Mouse (Mus musculus) stomach, embryonic 16.5 days (tissue): ENCODE data around the gene Zfp618. TPM values are rescaled to one million over a fixed set of nuclear protein-coding genes. Genes with fewer than 3 reads are reported as not detected.

ENCODE experiments used
- ATAC-seq: fragments of 200-750 bp; cut with Nextera tagmentation; 2 replicates; pipeline ENCODE4 v1.8.0; 2017; ENCODE audit warnings: moderate number of reproducible peaks, moderate TSS enrichment; ENCODE audit not compliant: insufficient read depth, low FRiP score
- H3K27ac ChIP-seq: fragments of 300-500 bp; sonication (generic); 2 replicates; pipeline ENCODE4 v1.5.1; 2014; ENCODE audit warnings: low read length
- H3K27me3 ChIP-seq: fragments of 300-500 bp; sonication (generic); 2 replicates; pipeline ENCODE4 v1.6.1; 2014; ENCODE audit warnings: low read length, control low read depth, mixed read lengths; ENCODE audit not compliant: control insufficient read depth, insufficient read depth
- H3K36me3 ChIP-seq: fragments of 300-500 bp; sonication (generic); 2 replicates; pipeline ENCODE4 v1.6.1; 2014; ENCODE audit warnings: low read length; ENCODE audit not compliant: control insufficient read depth, insufficient read depth
- H3K4me1 ChIP-seq: fragments of 300-500 bp; sonication (generic); 2 replicates; pipeline ENCODE4 v1.6.1; 2014; ENCODE audit warnings: low read length, control low read depth, mixed read lengths; ENCODE audit not compliant: control insufficient read depth, insufficient read depth
- H3K4me2 ChIP-seq: fragments of 300-500 bp; sonication (generic); 2 replicates; pipeline ENCODE4 v1.6.1; 2014; ENCODE audit warnings: low read depth, low read length, mixed read lengths
- H3K4me3 ChIP-seq: fragments of 300-500 bp; sonication (generic); replicated peaks from 2 replicates; pipeline ENCODE4 v1.5.1; 2014; ENCODE audit warnings: mild to moderate bottlenecking, low read length
- H3K9ac ChIP-seq: fragments of 300-500 bp; sonication (generic); 2 replicates; pipeline ENCODE4 v1.6.1; 2014; ENCODE audit warnings: low read length
- H3K9me3 ChIP-seq: fragments of 300-500 bp; sonication (generic); replicated peaks from 2 replicates; pipeline ENCODE4 v1.6.1; 2016; ENCODE audit warnings: low read length, control low read depth; ENCODE audit not compliant: control insufficient read depth
- WGBS: fragments of 180-500 bp; shearing (Covaris S2); extraction: QIAGEN DNeasy Blood & Tissue Kit; methylation state at CpG from one replicate; pipeline ENCODE4 v1.1.7; 2014; 5-methylcytosine and 5-hydroxymethylcytosine counted together
- polyA plus RNA-seq: library from polyadenylated mRNA; unstranded; fragments of >200 nt; fragmentation: Nextera tagmentation; extraction: Ambion mirVana; gene quantifications from 2 replicates; pipeline ENCODE4 v1.2.1, GENCODE M21; 2015

The Zfp618 gene
- polyA plus RNA-seq, 1 experiment from 2014 or later, result 23.1 TPM

- Histone ChIP-seq H3K4me1 (peaks cover 21% of the 10 kb centered on the region), H3K4me3 (no peak overlapping the region), H3K36me3 (no peaks in the 10 kb centered on the region), H3K27ac (peak overlapping the region; percentile 42; the same call in 1 of the 2 replicates), H3K9me3 (no peaks in the 10 kb centered on the region), H3K4me2 (no peak overlapping the region), H3K27me3 (no peaks in the 10 kb centered on the region), H3K9ac (no peak overlapping the region)
- 54% methylated on average over 4 of the region's 4 CpGs for WGBS
- ATAC-seq, result no peak
These were observed 84.9 kb downstream of the Zfp618 start for GRCm38 (mm10) chr4:63050319-63050676.

- no peak for ATAC-seq
- Histone ChIP-seq H3K27ac (peak overlapping the region; percentile 82), H3K4me3 (no peak overlapping the region), H3K4me2 (no peak overlapping the region), H3K36me3 (no peaks in the 10 kb centered on the region), H3K4me1 (peaks cover 21% of the 10 kb centered on the region), H3K9me3 (no peaks in the 10 kb centered on the region), H3K27me3 (no peaks in the 10 kb centered on the region), H3K9ac (no peak overlapping the region)
- 64% methylated on average over 4 of the region's 4 CpGs for WGBS
These were observed 85.6 kb downstream of the Zfp618 start for GRCm38 (mm10) chr4:63050949-63051348.

- Histone ChIP-seq H3K9me3 (no peaks in the 10 kb centered on the region), H3K9ac (no peak overlapping the region), H3K4me2 (no peak overlapping the region), H3K36me3 (no peaks in the 10 kb centered on the region), H3K4me3 (no peak overlapping the region), H3K27ac (peak overlapping the region; percentile 82), H3K4me1 (peaks cover 30% of the 10 kb centered on the region), H3K27me3 (no peaks in the 10 kb centered on the region)
- 36% methylated on average over 7 of the region's 7 CpGs for WGBS
- ATAC-seq, result peak; percentile 57
These were observed 86.7 kb downstream of the Zfp618 start for GRCm38 (mm10) chr4:63051940-63052661.

- Histone ChIP-seq H3K36me3 (no peaks in the 10 kb centered on the region), H3K4me1 (peaks cover 31% of the 10 kb centered on the region), H3K27me3 (no peaks in the 10 kb centered on the region), H3K4me2 (no peak overlapping the region), H3K9ac (0 out of 2 replicates have a peak overlapping the region, but pooled peaks have one; percentile 20), H3K4me3 (no peak overlapping the region), H3K9me3 (no peaks in the 10 kb centered on the region), H3K27ac (peak overlapping the region; percentile 82)
- WGBS, result 29% methylated on average over 2 of the region's 2 CpGs
- no peak for ATAC-seq
These were observed 87.3 kb downstream of the Zfp618 start for GRCm38 (mm10) chr4:63052662-63053033.

- Histone ChIP-seq H3K9ac (no peak overlapping the region), H3K4me1 (peaks cover 29% of the 10 kb centered on the region), H3K27me3 (no peaks in the 10 kb centered on the region), H3K9me3 (no peaks in the 10 kb centered on the region), H3K4me3 (no peak overlapping the region), H3K4me2 (no peak overlapping the region), H3K27ac (no peak overlapping the region), H3K36me3 (no peaks in the 10 kb centered on the region)
- no peak for ATAC-seq
- WGBS, result 75% methylated on average over 10 of the region's 10 CpGs
These were observed 89.9 kb downstream of the Zfp618 start for GRCm38 (mm10) chr4:63055216-63055745.

GRCm38 (mm10) chr4:63056641-63057415 lies 91.5 kb downstream of the Zfp618 start:
- no peak overlapping the region for H3K4me3 ChIP-seq
- WGBS, result 27% methylated on average over 7 of the region's 7 CpGs
- H3K27ac ChIP-seq, result peak overlapping the region; percentile 52
- peak; percentile 68; the same call in 1 of the 2 replicates for ATAC-seq
- H3K9ac ChIP-seq, result no peak overlapping the region
- H3K4me2 ChIP-seq, result no peak overlapping the region
- H3K27me3 ChIP-seq, result no peaks in the 10 kb centered on the region
- no peaks in the 10 kb centered on the region for H3K36me3 ChIP-seq
- no peaks in the 10 kb centered on the region for H3K9me3 ChIP-seq
- peaks cover 19% of the 10 kb centered on the region for H3K4me1 ChIP-seq

GRCm38 (mm10) chr4:63057581-63057980 lies 92.2 kb downstream of the Zfp618 start:
- no peaks in the 10 kb centered on the region for H3K9me3 ChIP-seq
- ATAC-seq, result no peak
- WGBS, result 45% methylated on average over 5 of the region's 5 CpGs

GRCm38 (mm10) chr4:63058686-63059085 lies 93.3 kb downstream of the Zfp618 start:
- Histone ChIP-seq H3K9ac (no peak overlapping the region), H3K4me2 (no peak overlapping the region), H3K4me1 (peaks cover 15% of the 10 kb centered on the region), H3K4me3 (no peak overlapping the region), H3K36me3 (no peaks in the 10 kb centered on the region), H3K27ac (no peak overlapping the region), H3K9me3 (no peaks in the 10 kb centered on the region), H3K27me3 (no peaks in the 10 kb centered on the region)
- 86% methylated on average over 4 of the region's 4 CpGs for whole genome bisulfite sequencing
- ATAC-seq, result no peak

More at GRCm38 (mm10) chr4:63057581-63057980, 92.2 kb downstream of the Zfp618 start:
- peaks cover 15% of the 10 kb centered on the region for H3K4me1 ChIP-seq
- no peaks in the 10 kb centered on the region for H3K27me3 ChIP-seq
- no peak overlapping the region for H3K9ac ChIP-seq
- no peak overlapping the region for H3K4me2 ChIP-seq
- H3K36me3 ChIP-seq, result no peaks in the 10 kb centered on the region
- no peak overlapping the region for H3K4me3 ChIP-seq
- H3K27ac ChIP-seq, result no peak overlapping the region

GRCm38 (mm10) chr4:63060358-63060757 lies 95.0 kb downstream of the Zfp618 start:
- no peak for ATAC-seq
- WGBS, result 69% methylated on average over 6 of the region's 6 CpGs
- Histone ChIP-seq H3K4me3 (no peak overlapping the region), H3K36me3 (no peaks in the 10 kb centered on the region), H3K4me1 (peaks cover 15% of the 10 kb centered on the region), H3K9me3 (no peaks in the 10 kb centered on the region), H3K9ac (no peak overlapping the region), H3K27ac (no peak overlapping the region), H3K4me2 (no peak overlapping the region), H3K27me3 (no peaks in the 10 kb centered on the region)
